Mouse (Mus musculus): Measurements from ENCODE around the gene Etl4.

- TF ChIP-seq EP300 (IDR thresholded peaks at IDR 0.05; ENCODE audit: insufficient read depth, low read depth, low read length): no peak
- no peak for TF ChIP-seq CTCF (IDR thresholded peaks at IDR 0.05)
- no peak for TF ChIP-seq POLR2A (IDR thresholded peaks at IDR 0.05; ENCODE audit: insufficient read depth, low read depth, low read length)
Observed at GRCm38 (mm10) chr2:20596558-20596957, 687.0 kb downstream of the Etl4 start.

Data from heart, adult 2 months (tissue).